Mouse (Mus musculus) urinary bladder, adult 2 months (tissue): Measurements from ENCODE around the gene Gm20388. TPM values are rescaled to one million over a fixed set of nuclear protein-coding genes. Genes with fewer than 3 reads are reported as not detected.
"Not testable (repeated sequence)": the region's sequence is repeated elsewhere in the genome, so short reads cannot be mapped to it uniquely, and the experiment has no call there.

Source experiments
- DNase-seq: peaks from one replicate; pipeline ENCODE4 v3.0.0; 2022; ENCODE audit warnings: low spot score
- polyA plus RNA-seq: library from polyadenylated mRNA; depleted of rRNA; stranded (reverse); fragments of >200 nt; gene quantifications from 2 replicates; pipeline ENCODE4 v1.2.3, GENCODE M21; 2012

Gene Gm20388
- polyA plus RNA-seq, 1 experiment: 50.2 TPM

- DNase-seq: no peak
These were observed 3160.5 kb downstream of the Gm20388 start for GRCm38 (mm10) chr8:123071176-123071575.

GRCm38 (mm10) chr8:123077213-123077612 lies 3166.6 kb downstream of the Gm20388 start:
- no peak for DNase-seq

DNA sequence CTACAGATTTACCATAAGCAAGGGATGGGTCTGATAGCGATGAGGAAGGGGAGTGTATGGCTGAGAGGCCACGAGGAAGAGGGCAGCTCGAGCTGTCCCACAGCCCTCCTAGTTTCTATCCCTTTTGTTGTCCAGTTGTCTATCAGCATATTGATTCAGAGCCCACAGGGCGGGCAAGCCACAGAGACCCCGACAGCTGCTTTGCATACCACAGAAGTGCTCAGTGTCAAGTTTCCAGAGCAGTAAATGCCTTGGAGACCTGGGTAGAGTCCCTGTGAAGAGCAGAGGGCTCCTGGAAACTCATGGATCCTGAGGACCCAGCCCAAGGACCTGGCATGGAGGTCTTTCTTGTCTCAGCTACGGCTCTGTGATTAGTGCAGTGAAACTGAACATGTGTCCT lies 3172.4 kb downstream of the Gm20388 start:
- no peak for DNase-seq

GRCm38 (mm10) chr8:123083610-123084009 lies 3173.0 kb downstream of the Gm20388 start:
- no peak for DNase-seq

DNA sequence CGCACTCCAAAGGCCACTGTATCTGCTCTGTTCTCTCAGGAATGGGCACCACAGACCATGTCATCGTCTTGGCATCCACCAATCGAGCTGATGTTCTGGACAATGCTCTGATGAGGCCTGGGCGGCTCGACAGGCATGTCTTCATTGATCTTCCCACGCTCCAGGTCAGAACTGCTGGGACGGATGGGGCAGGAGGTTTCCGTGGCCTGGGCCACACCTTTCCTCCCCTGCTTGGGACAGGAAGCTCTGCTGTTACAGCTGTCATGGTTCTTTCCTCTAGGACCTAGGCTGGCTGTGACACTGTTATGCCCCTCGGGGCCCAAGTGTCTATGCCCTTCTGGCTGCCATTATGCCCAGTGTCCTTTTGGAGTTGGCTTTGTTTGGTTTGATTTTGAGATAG lies 3176.6 kb downstream of the Gm20388 start:
- no peak for DNase-seq

DNA sequence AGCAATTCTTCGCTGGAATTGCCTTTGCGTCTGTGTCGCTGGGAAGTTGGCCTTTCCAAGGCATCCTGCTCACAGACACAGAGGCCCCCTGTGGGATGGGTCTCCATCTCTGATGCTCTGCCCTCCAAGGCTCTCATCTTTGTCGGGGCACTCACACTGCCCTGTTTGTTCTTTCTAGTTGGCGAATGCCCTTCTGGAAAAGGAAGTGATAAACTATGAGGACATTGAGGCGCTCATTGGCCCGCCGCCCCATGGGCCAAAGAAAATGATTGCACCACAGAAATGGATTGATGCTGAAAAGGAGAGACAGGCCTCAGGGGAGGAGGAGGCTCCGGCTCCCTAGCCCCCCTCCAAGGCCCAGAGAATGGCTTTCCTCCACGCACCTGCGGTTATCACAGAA lies 3186.6 kb downstream of the Gm20388 start:
- no peak for DNase-seq

DNA sequence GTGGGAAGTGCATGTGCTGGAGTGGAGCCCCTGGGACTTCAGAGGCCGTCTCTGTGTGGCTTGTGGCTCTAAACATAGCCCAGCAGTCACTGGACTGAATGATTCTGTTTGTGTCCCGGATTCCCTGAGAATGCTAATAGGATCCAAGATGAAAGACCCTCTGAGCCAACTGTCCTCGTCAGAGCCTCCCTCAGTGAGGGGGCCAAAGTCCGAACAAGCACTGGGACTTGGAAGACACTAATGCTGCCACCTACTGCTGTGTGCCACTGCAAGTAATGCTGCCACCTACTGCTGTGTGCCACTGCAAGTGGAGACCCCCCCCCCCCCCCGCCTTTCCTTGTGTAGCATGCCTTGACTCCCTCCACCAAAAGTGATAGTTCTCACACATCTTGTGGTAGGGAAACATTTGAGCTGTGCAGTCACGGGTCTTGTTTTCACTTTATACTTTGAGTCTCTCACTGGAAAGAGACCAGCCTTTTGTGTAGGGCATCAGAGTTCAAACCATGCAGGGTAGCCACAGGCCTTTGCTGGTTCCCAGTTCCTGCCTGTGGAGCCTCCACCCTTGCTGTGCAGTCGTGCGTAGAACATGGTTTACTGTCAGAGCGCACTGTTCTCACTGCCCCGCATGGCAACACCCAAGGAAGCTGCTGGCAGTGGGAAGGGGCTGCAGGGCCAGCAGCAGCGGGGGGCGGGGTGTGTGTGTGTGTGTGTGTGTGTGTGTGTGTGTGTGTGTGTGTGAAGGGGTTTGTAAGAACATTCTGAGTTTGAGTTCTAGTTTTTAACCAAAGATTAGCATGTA lies 3187.3 kb downstream of the Gm20388 start:
- DNase-seq: no peak

- no peak for DNase-seq
These were observed 3189.6 kb downstream of the Gm20388 start for GRCm38 (mm10) chr8:123100288-123100687.

DNA sequence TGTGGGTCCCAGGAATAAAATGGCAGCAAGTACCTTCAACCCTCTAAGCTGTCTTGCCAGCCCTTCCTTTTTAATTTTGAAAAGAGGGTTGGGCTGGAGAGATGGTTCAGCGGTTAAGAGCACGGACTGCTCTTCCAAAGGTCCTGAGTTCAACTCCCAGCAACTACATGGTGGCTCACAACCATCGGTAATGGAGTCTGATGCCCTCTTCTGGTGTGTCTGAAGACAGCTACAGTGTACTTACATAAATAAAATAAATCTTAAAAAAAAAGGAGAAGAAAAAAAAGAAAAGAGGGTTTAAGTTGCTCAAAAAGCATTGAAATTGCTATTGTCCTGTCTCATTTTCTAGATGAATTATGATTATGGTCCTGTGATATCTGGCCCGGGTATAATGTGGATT lies 3190.6 kb downstream of the Gm20388 start:
- DNase-seq: no peak

DNA sequence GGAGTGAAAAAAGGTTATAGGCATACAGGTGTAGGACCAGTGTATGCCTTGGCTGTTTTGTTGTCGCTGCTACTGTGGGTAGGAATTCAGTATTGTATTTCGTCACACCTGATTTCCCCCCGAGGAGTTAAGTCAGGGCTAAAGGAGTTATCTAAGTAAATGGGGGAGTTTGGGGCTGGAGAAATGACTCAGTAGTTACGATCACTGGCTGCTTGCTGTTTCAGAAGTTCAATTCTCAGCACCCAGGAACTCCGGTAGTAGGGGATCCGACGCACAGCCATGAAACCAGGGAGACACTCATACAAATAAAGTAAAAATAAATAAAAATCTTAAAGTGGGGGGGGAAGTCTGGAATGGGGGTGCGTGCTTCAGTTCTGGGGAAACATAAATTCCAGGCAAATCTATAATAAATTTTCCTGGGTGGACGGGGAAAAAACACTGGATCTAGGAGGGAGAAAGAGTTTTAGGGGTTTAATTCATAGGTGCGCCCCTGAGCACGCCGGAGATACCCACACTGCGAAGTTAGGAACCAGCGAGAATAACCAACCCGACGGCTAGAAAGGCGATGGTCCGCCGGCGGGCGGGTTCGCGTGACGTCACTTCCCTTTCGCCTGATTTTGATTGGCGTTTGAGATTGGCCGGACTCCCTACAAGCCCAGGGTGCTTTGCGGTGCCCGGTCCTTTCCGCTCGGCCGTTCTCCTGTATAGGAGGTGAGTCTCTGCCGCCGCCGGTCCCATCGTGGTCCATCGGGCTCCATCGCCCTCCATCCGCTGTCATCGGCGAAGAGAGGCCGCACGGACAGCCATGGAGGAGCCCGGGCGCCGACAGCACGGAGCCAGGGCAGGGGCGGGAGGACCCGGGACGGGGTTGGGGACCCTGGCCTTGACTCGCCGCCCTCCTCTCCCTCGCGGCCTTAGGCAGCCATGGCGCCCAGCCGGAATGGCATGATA lies 3191.4 kb downstream of the Gm20388 start, which contains the start of gene Rpl13:
TSS of gene Rpl13 (plus strand) at position 616 of the 951 bp plus-strand sequence.
- DNase-seq: peak; percentile 95

DNA sequence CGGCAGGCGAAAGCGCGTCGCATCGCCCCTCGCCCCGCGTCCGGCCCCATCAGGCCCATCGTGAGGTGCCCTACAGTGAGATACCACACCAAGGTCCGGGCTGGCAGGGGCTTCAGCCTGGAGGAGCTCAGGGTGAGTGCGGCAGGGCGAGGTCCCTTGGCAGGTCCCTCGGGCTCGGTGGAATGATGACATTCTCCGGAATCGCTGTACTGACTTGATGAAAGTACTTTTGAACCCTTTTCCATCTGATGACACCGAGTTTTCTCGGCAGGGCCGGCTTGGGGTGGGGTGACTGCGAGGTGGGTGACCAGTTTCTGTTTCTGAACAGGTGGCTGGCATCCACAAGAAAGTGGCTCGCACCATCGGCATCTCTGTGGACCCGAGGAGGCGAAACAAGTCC lies 3192.2 kb downstream of the Gm20388 start:
- DNase-seq: not testable (repeated sequence)

- DNase-seq: no peak
These were observed 3192.6 kb downstream of the Gm20388 start for GRCm38 (mm10) chr8:123103285-123103684.

DNA sequence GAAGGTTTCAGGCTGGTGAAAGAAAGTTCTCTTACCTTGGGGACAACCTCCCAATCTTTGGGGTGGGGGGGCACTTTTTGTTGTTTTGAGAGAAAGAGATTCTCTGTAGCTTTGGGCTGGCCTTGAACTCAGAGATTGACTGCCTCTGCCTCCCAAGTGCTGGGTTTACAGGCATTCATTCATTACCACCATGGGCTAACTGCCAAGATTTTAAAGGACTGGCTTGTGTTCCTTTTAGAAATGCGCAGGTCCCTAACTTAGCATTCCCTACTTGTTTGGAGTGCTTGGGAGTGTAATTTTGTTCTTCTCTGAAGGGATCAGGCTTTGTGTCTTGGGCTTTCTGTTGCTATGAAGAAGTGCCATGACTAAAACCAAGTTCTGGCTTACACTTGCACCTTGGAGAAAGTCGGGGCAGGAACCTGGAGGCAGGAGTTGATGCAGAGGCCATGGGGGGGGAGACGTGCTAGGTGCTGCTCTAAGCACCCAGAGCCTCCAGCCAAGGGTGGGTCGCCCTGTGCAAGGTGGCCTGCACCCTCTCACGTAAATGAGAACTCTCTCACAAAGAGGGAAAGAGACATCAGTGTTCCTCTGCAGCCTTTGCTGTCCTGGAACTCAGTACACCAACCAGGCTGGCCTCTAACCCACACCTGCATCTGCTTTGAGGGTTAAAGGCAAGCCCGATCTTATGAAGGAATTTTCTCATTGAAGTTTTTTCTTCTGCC lies 3193.6 kb downstream of the Gm20388 start:
- DNase-seq: no peak

- no peak for DNase-seq
These were observed 3195.1 kb downstream of the Gm20388 start for GRCm38 (mm10) chr8:123105553-123106326.

DNA sequence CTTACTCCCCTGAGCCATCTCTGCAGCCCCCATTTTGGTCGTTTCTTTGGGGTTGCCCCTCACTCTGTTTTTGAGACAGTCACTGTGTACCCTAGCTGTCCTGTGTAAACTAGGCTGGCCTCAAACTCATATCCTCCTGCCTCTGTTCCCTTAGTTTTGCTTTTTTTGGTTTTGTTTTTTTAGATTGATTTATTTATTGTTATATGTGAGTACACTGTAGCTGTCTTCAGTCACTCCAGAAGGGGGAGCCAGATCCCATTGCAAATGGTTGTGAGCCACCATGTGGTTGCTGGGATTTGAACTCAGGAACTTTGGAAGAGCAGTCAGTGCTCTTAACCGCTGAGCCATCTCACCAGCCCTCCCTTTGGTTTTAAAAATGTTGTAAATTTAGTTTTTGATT lies 3195.9 kb downstream of the Gm20388 start:
- DNase-seq: no peak

DNA sequence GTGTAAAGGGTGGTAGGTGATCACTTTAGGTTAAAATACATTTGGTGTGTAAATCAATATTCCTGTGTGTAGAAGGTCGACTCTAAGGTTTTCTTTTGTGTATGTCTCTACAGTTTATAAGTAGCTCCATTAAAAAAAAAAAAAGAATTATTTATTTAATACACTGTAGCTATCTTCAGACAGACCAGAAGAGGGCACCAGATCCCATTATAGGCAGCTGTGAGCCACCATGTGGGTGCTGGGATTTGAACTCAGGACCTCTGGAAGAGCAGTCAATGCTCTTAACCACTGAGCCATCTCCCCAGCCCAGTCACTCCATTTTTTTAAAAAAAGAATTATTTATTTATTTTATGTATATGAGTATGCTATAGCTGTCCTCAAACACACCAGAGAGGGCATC lies 3197.4 kb downstream of the Gm20388 start:
- DNase-seq: no peak

DNA sequence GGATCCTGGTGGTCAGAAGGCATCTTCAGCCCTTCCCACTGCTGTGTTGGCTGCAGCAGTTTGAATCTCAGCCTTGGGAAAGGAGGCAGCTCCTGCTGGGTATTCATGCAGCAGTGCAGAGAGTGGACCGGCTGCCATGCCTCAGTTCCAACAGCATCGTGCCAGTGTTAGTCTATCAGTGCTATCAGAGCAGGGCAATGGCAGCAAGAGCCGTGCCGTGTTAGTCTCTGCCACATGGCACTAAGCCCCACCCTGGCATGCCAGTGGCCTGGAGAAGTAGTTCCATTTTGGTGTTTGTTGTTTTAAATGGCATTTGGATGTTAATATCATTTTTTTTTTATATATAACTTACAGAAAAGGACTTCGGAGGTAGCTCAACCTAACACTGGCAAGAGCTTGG lies 3198.3 kb downstream of the Gm20388 start:
- no peak for DNase-seq

DNA sequence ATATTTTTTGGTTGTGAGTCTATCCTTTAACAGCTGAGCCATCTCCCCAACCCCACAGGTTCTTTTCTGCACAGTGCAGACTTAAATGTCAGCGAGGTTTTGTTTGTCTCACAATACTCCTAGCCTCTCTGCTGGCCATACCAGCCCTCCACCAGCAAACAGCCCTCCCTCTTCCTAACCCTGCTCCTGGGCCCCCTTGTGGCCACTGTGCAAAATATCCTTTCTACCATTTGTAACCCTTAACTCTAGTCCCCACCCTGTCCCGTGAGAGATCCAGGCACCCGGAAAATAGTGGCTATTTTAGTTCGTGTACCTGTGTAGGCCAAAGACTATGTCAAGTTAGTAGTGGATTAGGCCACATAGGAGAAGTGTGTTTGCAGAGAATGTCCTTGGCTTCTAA lies 3200.0 kb downstream of the Gm20388 start:
- DNase-seq: no peak

DNA sequence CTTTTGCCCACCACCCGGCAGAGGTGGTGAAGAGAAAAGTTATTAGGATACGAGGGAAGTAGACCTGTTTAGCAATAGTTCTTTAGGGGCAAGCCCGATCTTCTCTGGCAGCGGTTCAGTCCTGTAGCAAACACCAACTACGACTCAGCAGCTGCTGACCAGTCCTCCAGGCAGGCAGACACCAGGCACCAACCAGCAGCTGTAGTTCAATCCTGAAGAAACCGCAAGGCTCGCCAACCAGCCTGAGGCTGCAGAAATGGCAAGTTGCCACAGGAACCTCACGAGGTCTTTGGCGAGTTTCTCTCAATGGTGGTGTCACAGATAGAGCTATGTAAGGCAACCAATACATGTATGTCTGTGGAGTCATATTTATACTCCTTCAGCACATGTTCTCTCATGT lies 3202.3 kb downstream of the Gm20388 start:
- DNase-seq: no peak

GRCm38 (mm10) chr8:123113908-123114469 lies 3203.3 kb downstream of the Gm20388 start:
- DNase-seq: no peak

DNA sequence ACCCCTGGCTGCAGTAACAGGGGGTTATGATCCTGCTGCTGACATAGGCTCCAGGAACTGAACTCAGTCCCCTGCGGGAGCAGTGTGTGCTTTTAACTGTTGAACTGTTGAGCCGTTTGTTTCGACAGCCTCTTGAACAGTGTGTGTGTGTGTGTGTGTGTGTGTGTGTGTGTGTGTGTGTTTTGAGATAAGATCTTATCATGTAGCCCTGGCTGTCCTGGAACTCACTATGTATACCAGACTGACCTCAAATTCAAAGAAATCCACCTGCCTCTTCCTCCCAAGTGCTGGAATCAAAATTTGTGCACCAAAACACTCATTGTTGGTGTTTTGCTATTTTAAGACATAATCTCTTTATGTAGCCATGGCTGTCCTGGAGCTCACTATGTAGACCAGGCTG lies 3204.0 kb downstream of the Gm20388 start:
- no peak for DNase-seq
